Mouse (Mus musculus) Patski (cell line): Measurements from ENCODE around the gene Jag1. TPM values are rescaled to one million over a fixed set of nuclear protein-coding genes. Genes with fewer than 3 reads are reported as not detected.
A peak's percentile ranks its signal among the peaks of the same experiment; 100 is the strongest.

ENCODE experiments used
- ATAC-seq: fragments of 100-300 bp; one replicate; pipeline ENCODE4 v1.8.0; 2021
- CTCF ChIA-PET: fragments of 350-600 bp; sonication (Branson Sonifier 250); formaldehyde crosslinking; loops from one replicate; lab custom pipeline; 2022; ENCODE audit warnings: inconsistent platforms; lab: Charles Lee
- POLR2A ChIA-PET: fragments of 350-600 bp; sonication (Branson Sonifier 250); formaldehyde crosslinking; loops from one replicate; lab custom pipeline; 2022; ENCODE audit warnings: antibody characterized with exemption, inconsistent platforms; lab: Charles Lee
- DNase-seq: peaks from one replicate; pipeline ENCODE4 v3.0.0-alpha.2; 2011; ENCODE audit warnings: low read depth, low spot score
- H3K27me3 ChIP-seq: fragments of 371-371 bp; one replicate; pipeline ENCODE4 v1.5.1; 2021
- CTCF ChIP-seq: fragments of 100-300 bp; IDR thresholded peaks from one replicate; pipeline ENCODE4 v1.5.1; 2021
- in situ Hi-C: fragments of 300-500 bp; cut with MboI; formaldehyde crosslinking; loops from 3 replicates; pipeline ENCODE4 v1.11.1; 2018; ENCODE audit warnings: low pct_unique_long_range_greater_than_20kb, mixed read lengths
- polyA plus RNA-seq: library from polyadenylated mRNA; unstranded; gene quantifications from one replicate; pipeline ENCODE4 v1.2.3, GENCODE M21; 2021

Jag1 gene
- polyA plus RNA-seq, 1 experiment from 2014 or later, result 37.3 TPM

- ChIA-PET CTCF (interaction anchor here (1.4 to 1.6 kb wide), 2 partner anchors 9 to 28 kb away, joined by 3 to 4 read pairs; no protein-coding TSS in a partner anchor), POLR2A (no interaction called here)
- H3K27me3 ChIP-seq, result no peaks in the 10 kb centered on the region
- TF ChIP-seq CTCF, result no peak
- in situ Hi-C loops, result no loop called here
- no peak for ATAC-seq
- DNase-seq, result no peak
Measured at GRCm38 (mm10) chr2:137087705-137088104, 28.7 kb downstream of the Jag1 start.

GRCm38 (mm10) chr2:137086621-137087395 is 29.6 kb downstream of the Jag1 start:
- ATAC-seq, result no peak
- POLR2A ChIA-PET, result no interaction called here
- no peaks in the 10 kb centered on the region for H3K27me3 ChIP-seq
- no peak for TF ChIP-seq CTCF
- CTCF ChIA-PET, result interaction anchor here (1.4 to 1.6 kb wide), 2 partner anchors 10 to 27 kb away, joined by 3 to 4 read pairs; no protein-coding TSS in a partner anchor
- in situ Hi-C loops, result no loop called here
- no peak for DNase-seq

GRCm38 (mm10) chr2:137085257-137085656 is 31.2 kb downstream of the Jag1 start:
- no peak for TF ChIP-seq CTCF
- ChIA-PET POLR2A (no interaction called here), CTCF (interaction anchor here (0.9 to 1.2 kb wide), 2 partner anchors 9 to 29 kb away, joined by 3 read pairs; no protein-coding TSS in a partner anchor)
- no peaks in the 10 kb centered on the region for H3K27me3 ChIP-seq
- ATAC-seq (no peak), DNase-seq (no peak)
- in situ Hi-C loops, result no loop called here

GRCm38 (mm10) chr2:137082896-137083620 is 33.4 kb downstream of the Jag1 start:
- POLR2A ChIA-PET, result interaction anchor here (0.8 kb wide), 1 partner anchor 10 kb away, joined by 3 read pairs; no protein-coding TSS in a partner anchor
- ATAC-seq (no peak), DNase-seq (no peak)
- H3K27me3 ChIP-seq, result no peaks in the 10 kb centered on the region
- CTCF ChIA-PET, result interaction anchor here (1.4 to 1.5 kb wide), 2 partner anchors 11 to 13 kb away, joined by 3 read pairs; no protein-coding TSS in a partner anchor
- TF ChIP-seq CTCF, result no peak
- in situ Hi-C loops, result no loop called here

- CTCF ChIA-PET, result interaction anchor here (2.5 kb wide), 1 partner anchor 33 kb away, joined by 12 read pairs; no protein-coding TSS in a partner anchor
- H3K27me3 ChIP-seq, result no peaks in the 10 kb centered on the region
- no peak for TF ChIP-seq CTCF
- in situ Hi-C loops, result no loop called here
- POLR2A ChIA-PET, result interaction anchor here (0.9 kb wide), 1 partner anchor 47 kb away, joined by 3 read pairs; no protein-coding TSS in a partner anchor
- DNase-seq, result no peak
- ATAC-seq, result no peak
Measured at GRCm38 (mm10) chr2:137081001-137081400, 35.4 kb downstream of the Jag1 start.

- DNase-seq (no peak), ATAC-seq (peak; percentile 54)
- H3K27me3 ChIP-seq, result no peaks in the 10 kb centered on the region
- CTCF ChIA-PET, result interaction anchor here (2.0 to 2.5 kb wide), 2 partner anchors 24 to 34 kb away, joined by 7 to 12 read pairs; no protein-coding TSS in a partner anchor
- no peak for TF ChIP-seq CTCF
- POLR2A ChIA-PET, result interaction anchor here (0.9 kb wide), 1 partner anchor 47 kb away, joined by 3 read pairs; no protein-coding TSS in a partner anchor
- in situ Hi-C loops, result no loop called here
Measured at GRCm38 (mm10) chr2:137080468-137080867, 36.0 kb downstream of the Jag1 start.

GRCm38 (mm10) chr2:137079721-137080320 is 36.6 kb downstream of the Jag1 start:
- POLR2A ChIA-PET, result interaction anchor here (0.9 kb wide), 2 partner anchors 34 to 48 kb away, joined by 3 read pairs; no protein-coding TSS in a partner anchor
- TF ChIP-seq CTCF, result no peak
- CTCF ChIA-PET, result interaction anchor here (0.9 to 2.5 kb wide), 4 partner anchors 25 to 188 kb away, joined by 3 to 12 read pairs (median 5); partner anchors contain the start of genes AL731706.1, Mkks and Slx4ip
- ATAC-seq, result peak; percentile 51
- DNase-seq, result no peak
- in situ Hi-C loops, result loop anchor here (5.0 to 10.0 kb wide), 2 partner anchors 73 to 165 kb away; no protein-coding TSS in a partner anchor
- H3K27me3 ChIP-seq, result no peaks in the 10 kb centered on the region

GRCm38 (mm10) chr2:137078771-137079170 is 37.7 kb downstream of the Jag1 start:
- no peak for ATAC-seq
- no peak for DNase-seq
- CTCF ChIA-PET, result interaction anchor here (1.0 to 2.0 kb wide), 4 partner anchors 13 to 187 kb away, joined by 3 to 7 read pairs (median 4); partner anchors contain the start of genes AL731706.1, Mkks and Slx4ip
- POLR2A ChIA-PET, result interaction anchor here (0.9 to 1.2 kb wide), 2 partner anchors 30 to 35 kb away, joined by 3 read pairs; no protein-coding TSS in a partner anchor
- H3K27me3 ChIP-seq, result no peaks in the 10 kb centered on the region
- no peak for TF ChIP-seq CTCF
- in situ Hi-C loops, result loop anchor here (5.0 to 10.0 kb wide), 2 partner anchors 71 to 164 kb away; no protein-coding TSS in a partner anchor

GRCm38 (mm10) chr2:137074313-137074620 is 42.2 kb downstream of the Jag1 start:
- DNase-seq (no peak), ATAC-seq (no peak)
- in situ Hi-C loops, result loop anchor here (10.0 kb wide), 1 partner anchor 159 kb away; no protein-coding TSS in a partner anchor
- CTCF ChIA-PET, result interaction anchor here (1.0 to 2.0 kb wide), 2 partner anchors 9 to 25 kb away, joined by 3 to 6 read pairs; no protein-coding TSS in a partner anchor
- TF ChIP-seq CTCF, result no peak
- H3K27me3 ChIP-seq, result no peaks in the 10 kb centered on the region
- POLR2A ChIA-PET, result interaction anchor here (0.6 kb wide), 1 partner anchor 70 kb away, joined by 4 read pairs; no protein-coding TSS in a partner anchor
